Mouse (Mus musculus): ENCODE measurements around the gene Yaf2.

GRCm38 (mm10) chr15:93262274-93262673 is 74.5 kb downstream of the Yaf2 start:
- TF ChIP-seq CTCF (IDR thresholded peaks at IDR 0.05; ENCODE audit: borderline replicate concordance, control insufficient read depth, extremely low read depth, insufficient read depth, low read length, poor library complexity) (no peak), POLR2A (IDR thresholded peaks at IDR 0.05; ENCODE audit: control insufficient read depth, extremely low read depth, insufficient read depth, low read length, poor library complexity) (no peak)
